Mouse (Mus musculus) cerebellum, adult 2 months (tissue): ENCODE measurements at regions not wholly inside any gene's neighbourhood (a gene's known extent, or its start where the extent isn't known, plus 50 kb on each side); places are given as distances from the start of the nearest gene placed in this dataset.

Experiments
- DNase-seq, 2 experiments: peaks; one replicate each; pipeline ENCODE4 v3.0.0; 2021
- H3K27ac ChIP-seq: fragments of 200-500 bp; 2 replicates; pipeline ENCODE4 v1.5.1; 2012; ENCODE audit warnings: low read length, control low read depth, inconsistent platforms; ENCODE audit not compliant: insufficient read depth
- H3K27me3 ChIP-seq: fragments of 200-500 bp; 2 replicates; pipeline ENCODE4 v1.6.1; 2012; ENCODE audit warnings: inconsistent platforms, mild to moderate bottlenecking, low read length, moderate library complexity; ENCODE audit not compliant: control insufficient read depth, insufficient read depth
- H3K4me1 ChIP-seq: fragments of 200-500 bp; 2 replicates; pipeline ENCODE4 v1.6.1; 2011; ENCODE audit warnings: low read length; ENCODE audit not compliant: control insufficient read depth, insufficient read depth
- H3K4me3 ChIP-seq: fragments of 200-500 bp; replicated peaks from 2 replicates; pipeline ENCODE3; 2011; ENCODE audit warnings: mild to moderate bottlenecking, low read depth, low read length, control low read depth; ENCODE audit not compliant: insufficient read depth
- CTCF ChIP-seq: fragments of 200-500 bp; IDR thresholded peaks from 2 replicates; pipeline ENCODE4 v1.5.1; 2011; ENCODE audit warnings: low read depth, mild to moderate bottlenecking, control low read depth, low read length, moderate library complexity, borderline replicate concordance; ENCODE audit not compliant: insufficient read depth
- POLR2A ChIP-seq: fragments of 200-500 bp; IDR thresholded peaks from 2 replicates; pipeline ENCODE4 v1.6.1; 2011; ENCODE audit warnings: low read length, control low read depth, borderline replicate concordance; ENCODE audit not compliant: insufficient read depth
- WGBS: fragments of 180-500 bp; shearing (Covaris S2); methylation state at CpG from one replicate; pipeline ENCODE4 v1.1.7; 2018; 5-methylcytosine and 5-hydroxymethylcytosine counted together

- no peak for DNase-seq
- Histone ChIP-seq H3K27me3 (no peaks in the 10 kb centered on the region), H3K4me1 (no peaks in the 10 kb centered on the region), H3K4me3 (no peak overlapping the region), H3K27ac (no peak overlapping the region)
- 92% methylated on average over 2 of the region's 2 CpGs for WGBS
- TF ChIP-seq CTCF (no peak), POLR2A (no peak)
Measured at GRCm38 (mm10) chr11:111691512-111691911, 625.5 kb downstream of the Kcnj2 start.

GRCm38 (mm10) chr11:111696668-111697067, 630.7 kb downstream of the Kcnj2 start:
- WGBS, result 84% methylated on average over 2 of the region's 2 CpGs
- no peak overlapping the region for H3K27ac ChIP-seq
- H3K4me1 ChIP-seq, result no peaks in the 10 kb centered on the region
- no peak overlapping the region for H3K4me3 ChIP-seq
- H3K27me3 ChIP-seq, result no peaks in the 10 kb centered on the region
- TF ChIP-seq CTCF (no peak), POLR2A (no peak)
- DNase-seq, result no peak

DNA sequence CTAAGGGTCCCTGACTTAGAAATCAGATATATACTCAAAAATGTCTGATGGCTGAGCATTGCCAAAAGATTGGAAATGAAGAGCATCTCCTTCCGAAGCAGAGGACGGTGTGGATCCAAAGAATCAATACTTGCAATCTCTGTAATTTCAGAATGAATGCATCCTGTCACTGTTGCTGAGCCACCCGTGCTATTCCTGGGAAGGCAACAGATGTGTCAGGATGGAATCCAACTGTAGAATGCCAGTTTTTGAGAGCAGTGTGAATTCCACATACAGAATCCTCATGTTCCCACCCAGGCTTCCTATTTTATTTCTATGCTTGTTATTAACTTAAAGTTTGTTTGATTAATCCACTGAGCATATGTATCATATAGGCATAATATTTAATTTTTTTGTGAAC, 633.9 kb downstream of the Kcnj2 start:
- 36% methylated on average over 3 of the region's 3 CpGs for WGBS
- Histone ChIP-seq H3K27ac (no peak overlapping the region), H3K27me3 (no peaks in the 10 kb centered on the region), H3K4me3 (no peak overlapping the region), H3K4me1 (no peaks in the 10 kb centered on the region)
- no peak for DNase-seq
- TF ChIP-seq CTCF (no peak), POLR2A (no peak)

DNA sequence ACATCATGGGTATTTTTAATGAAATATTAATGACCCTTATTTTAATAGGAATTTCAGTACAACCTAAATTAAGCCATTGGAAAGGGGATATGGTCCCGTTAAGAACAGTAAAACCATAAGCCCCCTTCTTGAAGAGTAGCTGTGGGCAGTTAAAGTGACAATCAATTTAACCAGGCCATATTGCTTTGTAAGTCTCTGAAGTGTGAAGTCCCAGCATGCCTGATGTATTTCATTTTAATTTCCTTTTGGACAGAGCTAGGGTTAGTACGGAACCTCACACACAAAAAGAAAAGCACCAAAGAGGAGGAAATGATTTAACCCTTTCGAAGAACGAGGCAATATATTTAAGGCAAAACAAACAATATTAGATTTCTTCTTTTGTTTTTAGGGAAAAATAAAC, 640.9 kb downstream of the Kcnj2 start:
- Histone ChIP-seq H3K4me3 (no peak overlapping the region), H3K27ac (no peak overlapping the region), H3K4me1 (no peaks in the 10 kb centered on the region), H3K27me3 (no peaks in the 10 kb centered on the region)
- no peak for DNase-seq
- TF ChIP-seq POLR2A (no peak), CTCF (no peak)
- 61% methylated on average over 4 of the region's 4 CpGs for WGBS

DNA sequence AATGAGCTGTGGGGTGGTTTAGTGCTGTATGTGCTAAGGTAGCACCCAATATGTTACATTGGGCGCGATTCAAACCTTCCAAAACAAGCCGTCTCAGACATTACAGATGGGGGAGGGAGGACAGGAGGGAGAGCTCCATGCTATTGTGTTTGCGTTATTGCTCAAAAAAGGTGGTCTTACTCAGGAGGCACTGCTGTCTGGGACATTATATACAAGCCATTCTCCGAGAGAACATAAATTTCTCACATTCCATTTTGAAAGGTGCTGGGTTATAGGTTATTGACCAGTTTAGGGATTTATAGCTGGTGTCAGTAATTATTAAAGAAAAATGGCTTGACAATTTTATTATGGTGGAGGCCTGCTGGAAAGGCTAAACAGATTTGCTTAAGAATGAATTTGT, 649.4 kb downstream of the Kcnj2 start:
- no peak for DNase-seq
- WGBS, result 89% methylated on average over 5 of the region's 5 CpGs
- Histone ChIP-seq H3K27me3 (no peaks in the 10 kb centered on the region), H3K4me3 (no peak overlapping the region), H3K4me1 (no peaks in the 10 kb centered on the region), H3K27ac (no peak overlapping the region)
- TF ChIP-seq CTCF (no peak), POLR2A (no peak)

DNA sequence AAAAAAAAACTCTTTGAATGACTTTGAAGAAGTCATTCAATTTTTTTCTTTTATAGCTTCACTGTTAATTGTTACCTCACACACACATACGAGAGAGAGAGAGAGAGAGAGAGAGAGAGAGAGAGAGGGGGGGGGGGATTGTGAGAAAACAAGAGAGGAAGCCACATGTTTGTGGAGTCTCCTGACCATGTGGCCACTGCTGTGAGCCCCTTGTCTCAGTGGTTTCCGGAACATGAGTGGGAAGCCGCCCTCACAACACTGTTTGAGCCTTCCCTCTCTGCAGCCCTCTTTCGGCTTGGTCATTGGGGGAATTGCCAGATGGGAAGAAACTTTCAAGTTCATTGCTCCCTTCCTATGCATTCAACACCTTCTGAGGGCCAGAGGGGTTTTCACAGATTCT, 656.3 kb downstream of the Kcnj2 start:
- 67% methylated on average over 4 of the region's 4 CpGs for WGBS
- no peak overlapping the region for H3K4me3 ChIP-seq
- no peaks in the 10 kb centered on the region for H3K4me1 ChIP-seq
- no peaks in the 10 kb centered on the region for H3K27me3 ChIP-seq
- H3K27ac ChIP-seq, result no peak overlapping the region
- TF ChIP-seq CTCF (no peak), POLR2A (no peak)
- DNase-seq, result no peak

GRCm38 (mm10) chr11:111728148-111728547, 662.2 kb downstream of the Kcnj2 start:
- H3K27me3 ChIP-seq, result no peaks in the 10 kb centered on the region
- TF ChIP-seq POLR2A, result no peak
- TF ChIP-seq CTCF, result no peak
- no peak overlapping the region for H3K27ac ChIP-seq
- no peak overlapping the region for H3K4me3 ChIP-seq
- WGBS, result 50% methylated on average over 4 of the region's 4 CpGs
- DNase-seq, result no peak
- H3K4me1 ChIP-seq, result no peaks in the 10 kb centered on the region

- 61% methylated on average over 8 of the region's 8 CpGs for WGBS
- DNase-seq, result no peak
Measured at GRCm38 (mm10) chr11:111732096-111732495, 666.1 kb downstream of the Kcnj2 start.

GRCm38 (mm10) chr11:111735446-111735845, 669.5 kb downstream of the Kcnj2 start:
- Histone ChIP-seq H3K4me3 (no peak overlapping the region), H3K4me1 (no peaks in the 10 kb centered on the region), H3K27me3 (no peaks in the 10 kb centered on the region), H3K27ac (no peak overlapping the region)
- TF ChIP-seq CTCF, result no peak
- TF ChIP-seq POLR2A, result no peak
- no peak for DNase-seq
- 95% methylated on average over 1 of the region's 1 CpGs for WGBS

More at GRCm38 (mm10) chr11:111732096-111732495, 666.1 kb downstream of the Kcnj2 start:
- Histone ChIP-seq H3K4me1 (no peaks in the 10 kb centered on the region), H3K27ac (no peak overlapping the region), H3K27me3 (no peaks in the 10 kb centered on the region), H3K4me3 (no peak overlapping the region)
- no peak for TF ChIP-seq CTCF
- TF ChIP-seq POLR2A, result no peak
